In the genomic region with DNA sequence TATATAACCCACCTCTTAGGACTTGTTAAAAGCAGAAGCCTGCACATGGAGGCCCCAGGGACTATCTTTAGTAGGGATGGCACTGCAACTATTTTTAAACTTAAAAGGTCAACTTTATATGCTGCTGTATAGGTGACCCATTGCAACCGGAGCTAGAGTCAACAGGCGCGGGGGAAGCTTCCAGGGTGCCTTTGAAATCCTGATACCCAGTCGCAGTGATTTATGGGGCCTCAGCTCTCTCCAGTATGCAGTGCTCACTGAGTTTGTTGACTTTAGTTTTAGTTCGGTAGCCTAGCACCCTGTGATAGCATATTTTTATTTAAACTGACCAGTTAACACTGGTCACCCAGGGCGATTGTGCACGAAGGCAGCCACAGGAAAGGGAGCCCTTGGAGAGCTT, we compare ENCODE assay signal across 12 mouse cellular contexts.
DNase-seq lines count a peak whose midpoint lies in the region; ATAC-seq lines count a peak whose summit lies in the region.
"Had no signal": no experiment of that assay in that cellular context is flagged by ENCODE, and none has a peak within 500 bp of the region (broad histone marks: within the 10 kb centered on the region; RNA-seq: fewer than 3 reads in every experiment).

No protein-coding gene starts in this region.

- WGBS in limb, embryonic 13.5 days: 19% methylated on average over 7 of the region's 7 CpGs
- WGBS in limb, embryonic 10.5 days: 11% methylated on average over 7 of the region's 7 CpGs
- 33% methylated on average over 7 of the region's 7 CpGs for WGBS in limb, embryonic 15.5 days
- WGBS in stomach, embryonic 14.5 days: 25% methylated on average over 7 of the region's 7 CpGs
- WGBS in hindbrain, embryonic 12.5 days: 46% methylated on average over 7 of the region's 7 CpGs

- peak; percentile 81 for DNase-seq in heart, adult 11 months
- DNase-seq in heart, adult 18-20 months: no peak
- DNase-seq in limb, embryonic 10.5 days (ENCODE audit: low spot score): no peak
- DNase-seq: cerebellum, adult 18-20 months; thymus, postnatal 4 days had no signal

- H3K27ac ChIP-seq in limb, embryonic 13.5 days: no peak overlapping the region
- no peak overlapping the region for H3K27ac ChIP-seq in limb, embryonic 10.5 days
- H3K27ac ChIP-seq in limb, embryonic 15.5 days: no peak overlapping the region
- H3K27ac ChIP-seq in stomach, embryonic 14.5 days (ENCODE audit: low read length): no peak overlapping the region
- no peak overlapping the region for H3K27ac ChIP-seq in hindbrain, embryonic 12.5 days
- H3K27ac ChIP-seq: forebrain, embryonic 10.5 days had no signal

- H3K4me3 ChIP-seq in limb, embryonic 13.5 days: no peak overlapping the region
- no peak overlapping the region for H3K4me3 ChIP-seq in limb, embryonic 10.5 days
- no peak overlapping the region for H3K4me3 ChIP-seq in limb, embryonic 15.5 days
- H3K4me3 ChIP-seq in stomach, embryonic 14.5 days (ENCODE audit: low read depth, low read length): no peak overlapping the region
- H3K4me3 ChIP-seq in hindbrain, embryonic 12.5 days: no peak overlapping the region
- H3K4me3 ChIP-seq: forebrain, embryonic 10.5 days; megakaryocyte, embryonic 14.5 days had no signal

- H3K4me2 ChIP-seq in limb, embryonic 13.5 days (replicated peaks): no peak overlapping the region
- no peak overlapping the region for H3K4me2 ChIP-seq in limb, embryonic 15.5 days
- no peak overlapping the region for H3K4me2 ChIP-seq in stomach, embryonic 14.5 days (replicated peaks; ENCODE audit: low read depth, low read length)
- H3K4me2 ChIP-seq in hindbrain, embryonic 12.5 days (replicated peaks): no peak overlapping the region

- no peaks in the 10 kb centered on the region for H3K36me3 ChIP-seq in limb, embryonic 13.5 days
- no peaks in the 10 kb centered on the region for H3K36me3 ChIP-seq in limb, embryonic 10.5 days
- no peaks in the 10 kb centered on the region for H3K36me3 ChIP-seq in limb, embryonic 15.5 days
- no peaks in the 10 kb centered on the region for H3K36me3 ChIP-seq in stomach, embryonic 14.5 days (ENCODE audit: control insufficient read depth, insufficient read depth, low read length)
- H3K36me3 ChIP-seq in hindbrain, embryonic 12.5 days: no peaks in the 10 kb centered on the region
- H3K36me3 ChIP-seq: forebrain, embryonic 10.5 days had no signal

- no peaks in the 10 kb centered on the region for H3K27me3 ChIP-seq in limb, embryonic 13.5 days
- H3K27me3 ChIP-seq in limb, embryonic 10.5 days (ENCODE audit: low read depth, poor library complexity, severe bottlenecking): no peaks in the 10 kb centered on the region
- no peaks in the 10 kb centered on the region for H3K27me3 ChIP-seq in limb, embryonic 15.5 days
- H3K27me3 ChIP-seq in stomach, embryonic 14.5 days (ENCODE audit: control insufficient read depth, insufficient read depth, low read length): no peaks in the 10 kb centered on the region
- no peaks in the 10 kb centered on the region for H3K27me3 ChIP-seq in hindbrain, embryonic 12.5 days

- no peak overlapping the region for H3K9ac ChIP-seq in limb, embryonic 13.5 days
- no peak overlapping the region for H3K9ac ChIP-seq in limb, embryonic 15.5 days
- no peak overlapping the region for H3K9ac ChIP-seq in stomach, embryonic 14.5 days (replicated peaks; ENCODE audit: low read depth, low read length)
- no peak overlapping the region for H3K9ac ChIP-seq in hindbrain, embryonic 12.5 days

- no peaks in the 10 kb centered on the region for H3K9me3 ChIP-seq in limb, embryonic 13.5 days
- no peaks in the 10 kb centered on the region for H3K9me3 ChIP-seq in limb, embryonic 10.5 days (replicated peaks)
- H3K9me3 ChIP-seq in limb, embryonic 15.5 days: no peaks in the 10 kb centered on the region
- no peaks in the 10 kb centered on the region for H3K9me3 ChIP-seq in stomach, embryonic 14.5 days (ENCODE audit: control insufficient read depth, low read depth, low read length)
- H3K9me3 ChIP-seq in hindbrain, embryonic 12.5 days (replicated peaks): no peaks in the 10 kb centered on the region
- H3K9me3 ChIP-seq: forebrain, embryonic 10.5 days had no signal

- H3K4me1 ChIP-seq in limb, embryonic 13.5 days: peaks cover 41% of the 10 kb centered on the region
- H3K4me1 ChIP-seq in limb, embryonic 10.5 days: peaks cover 45% of the 10 kb centered on the region
- H3K4me1 ChIP-seq in limb, embryonic 15.5 days: peaks cover 7% of the 10 kb centered on the region
- 0 out of 2 replicates have a peak, but pooled peaks cover 10% of the 10 kb centered on the region for H3K4me1 ChIP-seq in stomach, embryonic 14.5 days (ENCODE audit: control insufficient read depth, insufficient read depth, low read length)
- peaks cover 25% of the 10 kb centered on the region for H3K4me1 ChIP-seq in hindbrain, embryonic 12.5 days

- peak; percentile 52; the same call in 1 of the 2 replicates for ATAC-seq in limb, embryonic 13.5 days (ENCODE audit: low FRiP score, low read depth)
- ATAC-seq in limb, embryonic 15.5 days (ENCODE audit: insufficient number of reproducible peaks, low FRiP score, low TSS enrichment, low read depth): 0 out of 2 replicates have a peak, but pooled peaks have one; percentile 30
- peak; percentile 74 for ATAC-seq in stomach, embryonic 14.5 days (ENCODE audit: insufficient number of reproducible peaks, insufficient read depth, low FRiP score, low read depth)
- ATAC-seq in hindbrain, embryonic 12.5 days (ENCODE audit: low FRiP score): no peak
- ATAC-seq in megakaryocyte, adult 5-6 weeks (ENCODE audit: poor library complexity, severe bottlenecking): no peak

Comparison
In these comparisons a context has a peak if more than half of its experiments do, and no peak if none do; other contexts are left out.
1. ATAC-seq: peak in limb, embryonic 13.5 days (single experiment), limb, embryonic 15.5 days (single experiment) and stomach, embryonic 14.5 days (single experiment); none in hindbrain, embryonic 12.5 days (single experiment) and megakaryocyte, adult 5-6 weeks (single experiment).